Mouse (Mus musculus): ENCODE measurements around the gene Bglap2.

Bglap2 gene

GRCm38 (mm10) chr3:88350732-88351131 lies 27.8 kb downstream of the Bglap2 start:
- ATAC-seq (ENCODE audit: low TSS enrichment), result peak; percentile 55; the same call in 1 of the 2 replicates

- no peak for ATAC-seq (ENCODE audit: low TSS enrichment)
Measured at GRCm38 (mm10) chr3:88339006-88339405, 39.5 kb downstream of the Bglap2 start.

- ATAC-seq (ENCODE audit: low TSS enrichment), result no peak
Measured at GRCm38 (mm10) chr3:88338316-88338715, 40.2 kb downstream of the Bglap2 start.

DNA sequence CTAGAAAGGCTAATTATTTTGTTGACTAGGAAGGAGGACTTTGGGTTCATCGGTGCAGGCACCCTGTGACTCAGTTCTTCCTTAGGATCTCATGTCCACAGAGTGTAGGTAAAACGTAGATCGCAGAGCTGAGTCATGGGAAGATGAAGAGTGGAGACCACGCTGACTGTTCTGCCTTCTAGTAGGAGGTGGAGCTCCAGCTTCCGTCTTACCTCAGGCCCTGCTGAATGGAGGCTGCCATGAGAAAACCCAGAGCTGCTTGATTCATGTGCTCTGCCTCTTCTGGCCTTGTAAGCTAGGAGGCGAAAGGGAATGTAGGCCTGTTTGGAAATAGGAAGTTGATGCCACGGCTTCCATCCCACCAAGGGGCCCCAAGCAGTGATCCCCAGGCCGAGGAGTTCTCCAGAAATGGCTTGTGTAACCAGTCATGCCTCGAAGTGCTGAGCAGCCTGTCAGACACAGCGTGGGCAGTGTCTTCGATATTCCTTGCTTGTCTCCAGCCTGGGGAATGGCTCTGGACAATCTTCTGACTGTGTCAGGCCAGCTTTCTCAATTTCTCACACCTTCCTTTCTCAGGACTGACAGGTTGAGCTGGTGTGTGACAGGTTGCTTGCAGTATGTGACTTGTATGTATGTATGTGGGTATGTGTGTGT lies 41.0 kb downstream of the Bglap2 start:
- peak; percentile 35; the same call in 1 of the 2 replicates for ATAC-seq (ENCODE audit: low TSS enrichment)

GRCm38 (mm10) chr3:88336058-88337013 lies 42.2 kb downstream of the Bglap2 start, which contains the start of the genes Tmem79 and Smg5:
TSS of gene Tmem79 (minus strand) at chr3:88336148.
TSS of gene Smg5 (plus strand) at chr3:88336260.
- ATAC-seq (ENCODE audit: low TSS enrichment), result peak; percentile 94

GRCm38 (mm10) chr3:88335436-88336053 lies 43.0 kb downstream of the Bglap2 start:
- peak; percentile 6; the same call in 1 of the 2 replicates for ATAC-seq (ENCODE audit: low TSS enrichment)

- ATAC-seq (ENCODE audit: low TSS enrichment), result no peak
Measured at GRCm38 (mm10) chr3:88334902-88335435, 43.5 kb downstream of the Bglap2 start.

DNA sequence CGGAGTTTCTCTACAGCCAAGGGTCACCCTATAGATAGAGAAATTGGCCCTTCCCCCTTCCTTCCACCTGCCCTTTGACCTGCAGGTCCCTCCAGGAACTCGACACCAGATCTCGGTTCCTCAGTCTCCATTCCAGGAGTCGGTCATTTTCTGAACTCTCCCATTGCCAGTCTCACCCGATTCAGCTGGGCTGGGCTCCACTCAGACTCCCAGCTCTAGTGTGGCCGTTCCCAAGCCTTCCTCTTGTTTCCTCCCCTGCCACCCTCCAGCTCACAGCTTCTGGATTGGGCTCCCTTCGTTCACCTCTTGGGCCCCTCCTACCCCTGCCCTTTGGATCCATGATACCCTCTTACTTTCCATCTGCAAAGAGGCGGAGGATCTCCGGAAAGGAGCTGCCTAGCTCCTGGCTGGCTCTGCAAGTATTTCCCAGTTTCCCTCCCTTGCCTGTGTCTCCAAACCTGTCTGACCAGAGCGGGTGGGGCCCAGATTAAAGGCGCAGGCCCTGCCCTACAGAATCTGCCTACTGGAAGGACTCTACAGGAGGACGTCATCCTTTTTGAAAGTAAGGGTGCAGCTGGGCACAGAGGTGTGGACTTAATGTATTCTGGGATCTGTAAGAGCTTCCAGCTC lies 44.4 kb downstream of the Bglap2 start:
- ATAC-seq (ENCODE audit: low TSS enrichment), result no peak

DNA sequence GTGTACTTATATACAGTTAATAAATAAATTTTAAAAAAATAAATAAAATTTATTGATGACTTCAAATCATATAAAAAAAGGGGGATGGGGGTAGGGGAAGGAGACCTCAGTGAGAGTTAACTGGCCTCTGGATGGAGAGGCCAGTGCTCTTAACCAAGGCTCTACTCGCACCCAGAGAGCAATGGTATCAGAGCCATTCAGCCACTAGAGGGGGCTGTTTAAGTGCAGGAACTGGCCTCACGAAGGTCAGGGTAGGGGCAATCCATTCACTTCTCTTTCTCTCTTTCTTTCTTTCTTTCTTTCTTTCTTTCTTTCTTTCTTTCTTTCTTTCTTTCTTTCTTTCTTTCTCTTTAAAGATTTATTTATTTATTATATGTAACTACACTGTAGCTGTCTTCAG lies 47.2 kb downstream of the Bglap2 start:
- ATAC-seq (ENCODE audit: low TSS enrichment), result no peak

DNA sequence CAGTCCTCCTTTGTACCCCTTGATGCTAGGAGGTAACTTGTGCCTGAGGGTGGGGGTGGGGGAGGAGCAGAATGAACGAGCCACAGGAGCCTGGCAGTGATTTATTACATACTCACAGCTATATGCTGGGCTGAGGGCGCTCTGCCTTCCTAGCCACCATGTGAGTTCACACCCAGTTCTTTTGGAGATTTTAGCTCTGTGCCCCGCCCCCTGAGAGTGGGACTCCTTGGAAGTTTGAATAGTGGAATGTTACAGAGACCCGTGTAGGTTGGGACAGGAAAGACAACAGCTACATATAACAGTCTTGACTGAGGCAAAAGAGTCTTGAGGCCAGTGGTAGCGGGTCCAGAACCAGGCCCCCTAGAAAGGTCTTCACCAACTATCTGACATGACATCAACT lies 49.5 kb downstream of the Bglap2 start:
- no peak for ATAC-seq (ENCODE audit: low TSS enrichment)

Measured in frontal cortex, adult (tissue).